Mouse (Mus musculus) liver, embryonic 14 days (tissue): Measurements from ENCODE around the gene Tsks. TPM values are rescaled to one million over a fixed set of nuclear protein-coding genes. Genes with fewer than 3 reads are reported as not detected.

ENCODE experiments used
- polyA plus RNA-seq: library from polyadenylated mRNA; depleted of rRNA; stranded (reverse); fragments of >200 nt; gene quantifications from 2 replicates; pipeline ENCODE4 v1.2.3, GENCODE M21; 2012; rRNA removed

Tsks gene
- 0.10 TPM in 1 of 2 replicates, not detected in the other for polyA plus RNA-seq

DNA sequence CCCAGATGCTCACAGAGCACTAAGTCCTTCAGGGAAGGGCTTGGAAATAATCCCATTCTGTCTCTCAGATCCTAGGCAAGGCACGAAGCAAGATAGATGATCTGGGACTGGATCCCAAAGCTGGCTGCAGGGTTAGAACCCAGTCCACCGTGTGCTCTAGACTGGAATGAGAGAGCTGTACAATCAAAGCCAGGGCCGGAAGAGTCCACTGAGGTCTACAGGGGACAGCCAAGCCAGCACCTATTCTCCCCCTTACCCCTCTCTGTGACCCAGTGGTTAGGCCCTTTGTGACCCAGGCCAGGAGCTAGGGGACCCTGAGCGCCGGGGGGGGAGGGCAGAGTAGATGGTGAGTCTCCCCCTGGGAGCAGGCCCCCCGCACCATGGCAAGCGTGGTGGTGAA is at the start of gene Tsks:
Gene Tsks, plus strand, starts transcription at position 301 of the 400 bp plus-strand sequence.

GRCm38 (mm10) chr7:44895593-44896434 is 47.2 kb upstream of the Tsks start, which contains the start of gene Fuz:
Gene Fuz (plus strand): TSS chr7:44896079.

DNA sequence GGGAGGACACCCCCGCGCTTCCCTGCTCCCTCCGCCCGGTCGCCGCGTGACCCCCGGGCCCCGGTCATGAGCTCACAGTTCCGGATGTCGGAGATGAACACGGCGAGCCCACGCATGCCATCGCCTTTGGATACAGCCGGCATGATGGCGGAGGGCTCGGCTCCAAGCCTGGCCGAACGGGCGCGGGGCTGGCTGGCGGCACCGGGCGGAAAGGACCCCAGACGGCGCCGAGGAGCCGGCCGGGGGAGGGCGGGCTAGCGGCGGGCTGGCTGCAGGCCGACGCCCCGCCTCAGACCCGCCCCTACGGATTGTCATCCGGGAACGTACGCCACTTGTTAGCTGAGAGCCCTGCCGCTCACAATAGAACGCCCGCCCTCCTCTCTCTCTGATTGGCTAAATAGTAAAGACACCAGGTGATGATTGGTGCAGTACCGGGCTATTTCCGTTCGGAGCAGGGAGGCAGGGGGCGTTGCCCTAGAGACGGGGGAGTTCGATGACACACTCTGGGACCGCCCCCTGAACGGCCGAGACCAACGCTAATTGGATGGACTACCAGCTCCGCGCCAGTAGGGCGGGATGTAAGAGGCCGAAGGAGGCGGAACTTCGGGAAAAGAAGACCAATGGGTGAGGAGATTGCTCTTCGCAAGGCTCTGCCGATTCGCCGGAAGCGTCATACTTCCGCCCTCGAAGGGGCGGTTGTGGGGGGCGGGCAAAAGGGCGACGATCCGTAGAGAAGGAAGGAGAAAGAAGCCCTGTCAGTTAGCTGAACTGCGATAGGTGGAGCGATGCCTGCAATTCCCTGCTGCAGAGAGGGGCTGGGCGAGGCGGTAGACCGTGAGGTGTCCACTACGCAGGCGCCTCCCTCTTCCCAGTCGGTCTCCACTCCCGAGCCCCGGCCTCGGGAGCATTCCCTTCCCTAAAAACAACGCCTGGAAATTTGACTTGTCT is 13.5 kb upstream of the Tsks start, which contains the start of gene Ap2a1:
Gene Ap2a1, minus strand, starts transcription at position 293 of the 948 bp plus-strand sequence.

DNA sequence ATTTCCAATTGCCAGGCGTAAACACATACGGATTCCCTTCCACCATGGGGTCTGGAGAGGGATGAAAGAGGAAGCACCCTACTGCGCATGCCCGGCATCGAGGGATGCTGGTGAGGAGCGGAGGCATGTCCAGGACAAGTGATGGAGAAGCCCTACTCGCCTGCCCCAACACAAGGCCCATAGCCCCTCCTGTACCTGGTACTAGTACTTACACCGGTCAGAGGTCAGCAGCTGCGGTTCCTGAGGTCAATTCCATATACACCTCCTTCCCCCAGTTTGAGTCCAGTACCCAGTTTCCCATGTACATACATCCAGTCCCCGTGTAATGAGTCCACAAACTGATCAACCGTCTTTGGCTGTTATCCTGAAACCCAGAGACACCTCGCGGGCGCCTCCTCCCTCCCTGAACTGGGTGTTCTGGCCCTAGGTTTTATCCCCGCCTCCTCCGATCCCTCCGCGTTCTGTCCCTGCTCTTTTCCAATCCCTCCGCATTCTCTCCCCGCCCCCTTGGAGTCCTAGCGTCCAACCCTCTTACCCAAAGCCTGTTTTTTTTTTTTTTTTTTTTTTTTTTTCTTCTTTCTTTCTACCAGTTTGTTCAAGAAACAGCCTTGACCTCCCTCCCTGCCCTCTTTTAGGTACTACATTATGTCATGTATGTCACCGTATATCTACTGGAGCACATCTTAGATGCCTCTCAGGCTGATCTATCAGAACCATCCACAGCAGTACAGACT is 31.5 kb downstream of the Tsks start, which contains the start of gene Cpt1c:
Gene Cpt1c, minus strand, starts transcription at position 469 of the 734 bp plus-strand sequence.

DNA sequence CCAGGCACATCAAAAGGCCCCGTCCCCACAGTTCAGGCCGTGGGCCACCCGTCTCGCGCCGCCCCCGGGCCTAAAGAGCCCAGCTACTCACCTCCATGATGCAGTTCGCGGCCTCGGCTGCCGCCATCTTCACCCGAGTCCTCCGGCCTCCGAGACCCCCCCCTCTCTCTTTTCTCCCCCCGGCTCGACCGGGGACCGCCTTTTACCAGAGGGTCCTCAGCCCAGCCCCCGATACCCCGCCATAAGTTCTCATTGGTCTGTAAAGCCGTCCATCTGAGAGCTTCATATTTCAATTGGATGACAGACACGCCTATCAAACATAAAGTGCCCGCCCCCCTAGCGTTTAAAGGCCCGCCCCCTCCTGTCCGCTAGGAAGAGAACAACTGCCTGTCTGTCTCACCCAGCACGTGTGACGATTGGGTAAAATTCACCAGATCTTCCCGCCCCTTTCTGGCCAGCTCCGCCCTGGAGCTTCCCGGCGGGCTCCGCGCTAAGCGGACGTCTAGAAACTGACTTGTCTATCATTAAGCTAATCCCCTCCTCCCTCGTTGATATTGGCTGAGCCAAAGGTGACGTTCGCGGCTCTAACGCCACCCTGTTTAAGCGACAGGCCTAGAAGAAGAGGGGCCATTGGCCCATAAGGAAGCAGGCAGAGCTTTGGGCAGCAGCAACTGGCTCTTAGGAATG is 43.3 kb downstream of the Tsks start, which contains the start of gene Prmt1:
Gene Prmt1, minus strand, starts transcription at position 377 of the 687 bp plus-strand sequence.

GRCm38 (mm10) chr7:44997231-44997939 is 54.4 kb downstream of the Tsks start, which contains the start of gene Irf3:
Gene Irf3 (plus strand): TSS chr7:44997648.

DNA sequence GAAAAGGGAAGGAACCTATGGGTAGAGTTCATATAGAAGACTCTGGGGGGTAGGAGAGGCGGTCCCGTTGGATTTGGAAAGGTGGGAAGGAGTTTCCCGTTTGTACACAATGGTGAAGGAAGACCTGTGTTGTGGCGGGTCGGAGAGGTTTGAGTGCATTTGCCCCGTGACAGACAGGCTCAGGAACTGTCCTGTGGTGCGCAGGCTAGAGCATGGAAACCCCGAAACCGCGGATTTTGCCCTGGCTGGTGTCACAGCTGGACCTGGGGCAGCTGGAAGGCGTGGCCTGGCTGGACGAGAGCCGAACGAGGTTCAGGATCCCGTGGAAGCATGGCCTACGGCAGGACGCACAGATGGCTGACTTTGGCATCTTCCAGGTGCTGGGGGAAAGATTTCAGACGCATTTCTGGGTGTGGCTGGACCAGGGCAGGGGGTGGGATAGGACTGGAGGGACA is 55.5 kb downstream of the Tsks start, which contains the start of gene Bcl2l12:
Gene Bcl2l12, minus strand, starts transcription at position 212 of the 455 bp plus-strand sequence.

Other genes starting within 250 kb of the Tsks start
- not detected in 2 replicates for gene Izumo2, start 234.5 kb upstream of the Tsks start, polyA plus RNA-seq
- gene Vrk3, start 194.8 kb upstream of the Tsks start, polyA plus RNA-seq: 20.0 and 23.5 TPM in 2 replicates
- 0.95 and 1.0 TPM in 2 replicates for gene Zfp473, start 192.2 kb upstream of the Tsks start, polyA plus RNA-seq
- 41.2 and 48.8 TPM in 2 replicates for gene Nup62, start 127.1 kb upstream of the Tsks start, polyA plus RNA-seq
- 0.40 and 0.41 TPM in 2 replicates for gene Il4i1, start 126.8 kb upstream of the Tsks start, polyA plus RNA-seq
- gene Atf5, start 126.5 kb upstream of the Tsks start, polyA plus RNA-seq: 27.2 and 29.9 TPM in 2 replicates
- 22.9 and 23.0 TPM in 2 replicates for gene Akt1s1, start 94.2 kb upstream of the Tsks start, polyA plus RNA-seq
- 14.0 and 15.9 TPM in 2 replicates for gene Tbc1d17, start 94.1 kb upstream of the Tsks start, polyA plus RNA-seq
- 13.6 and 14.4 TPM in 2 replicates for gene Pnkp, start 86.1 kb upstream of the Tsks start, polyA plus RNA-seq
- 43.8 and 45.4 TPM in 2 replicates for gene Ptov1, start 73.4 kb upstream of the Tsks start, polyA plus RNA-seq
- gene Med25, start 50.5 kb upstream of the Tsks start, polyA plus RNA-seq: 25.1 and 29.4 TPM in 2 replicates
- gene Fuz, start 47.1 kb upstream of the Tsks start, polyA plus RNA-seq: 4.5 and 5.3 TPM in 2 replicates
- 59.2 and 68.7 TPM in 2 replicates for gene Ap2a1, start 13.7 kb upstream of the Tsks start, polyA plus RNA-seq
- 1.8 and 2.3 TPM in 2 replicates for gene Cpt1c, start 31.6 kb downstream of the Tsks start, polyA plus RNA-seq
- gene Prmt1, start 43.4 kb downstream of the Tsks start, polyA plus RNA-seq: 163 and 176 TPM in 2 replicates
- 38.0 and 41.0 TPM in 2 replicates for gene Irf3, start 54.4 kb downstream of the Tsks start, polyA plus RNA-seq
- 10.2 and 11.7 TPM in 2 replicates for gene Bcl2l12, start 55.5 kb downstream of the Tsks start, polyA plus RNA-seq
- gene Scaf1, start 73.2 kb downstream of the Tsks start, polyA plus RNA-seq: 15.6 and 17.5 TPM in 2 replicates
- gene Rras, start 74.8 kb downstream of the Tsks start, polyA plus RNA-seq: 15.6 and 17.7 TPM in 2 replicates
- gene Prr12, start 109.7 kb downstream of the Tsks start, polyA plus RNA-seq: 1.9 and 2.5 TPM in 2 replicates
- 26.5 and 28.7 TPM in 2 replicates for gene Nosip, start 119.2 kb downstream of the Tsks start, polyA plus RNA-seq
- gene Prrg2, start 119.5 kb downstream of the Tsks start, polyA plus RNA-seq: 7.1 and 7.9 TPM in 2 replicates
- gene Rcn3, start 149.0 kb downstream of the Tsks start, polyA plus RNA-seq: 18.0 and 23.0 TPM in 2 replicates
- 15.3 and 17.0 TPM in 2 replicates for gene Fcgrt, start 160.6 kb downstream of the Tsks start, polyA plus RNA-seq
- gene Rps11, start 181.2 kb downstream of the Tsks start, polyA plus RNA-seq: 329 and 425 TPM in 2 replicates
- 824 and 978 TPM in 2 replicates for gene Rpl13a, start 185.6 kb downstream of the Tsks start, polyA plus RNA-seq
- gene Gm45713, start 193.0 kb downstream of the Tsks start, polyA plus RNA-seq: 0.03 and 0.05 TPM in 2 replicates
- gene Flt3l, start 193.2 kb downstream of the Tsks start, polyA plus RNA-seq: 11.3 and 12.1 TPM in 2 replicates
- 33.3 and 38.1 TPM in 2 replicates for gene Pih1d1, start 211.1 kb downstream of the Tsks start, polyA plus RNA-seq
- 14.6 and 17.2 TPM in 2 replicates for gene Aldh16a1, start 211.4 kb downstream of the Tsks start, polyA plus RNA-seq
- 0.02 TPM in 1 of 2 replicates, not detected in the other for gene Slc17a7, start 220.7 kb downstream of the Tsks start, polyA plus RNA-seq
- gene Gfy, start 236.4 kb downstream of the Tsks start, polyA plus RNA-seq: not detected in 2 replicates
- gene Pth2, start 237.8 kb downstream of the Tsks start, polyA plus RNA-seq: not detected in 2 replicates